Mouse (Mus musculus): ENCODE data around the gene Rsbn1l.

- TF ChIP-seq POLR2A (IDR thresholded peaks at IDR 0.05; ENCODE audit: low read depth, low read length) (no peak), CTCF (IDR thresholded peaks at IDR 0.05; ENCODE audit: extremely low read depth, insufficient read depth, insufficient read length, insufficient replicate concordance) (no peak)
Observed at GRCm38 (mm10) chr5:21001622-21002315, 45.6 kb upstream of the Rsbn1l start.

Measured in spleen, adult 2 months (tissue).